Mouse (Mus musculus): ENCODE measurements around the gene Ufl1. TPM values are rescaled to one million over a fixed set of nuclear protein-coding genes. Genes with fewer than 3 reads are reported as not detected.
A peak's percentile ranks its signal among the peaks of the same experiment; 100 is the strongest.
"Not testable (repeated sequence)": the region's sequence is repeated elsewhere in the genome, so short reads cannot be mapped to it uniquely, and the experiment has no call there.

Gene Ufl1
- 47.6 and 50.1 TPM in 2 replicates for polyA plus RNA-seq (2014; fragmentation: Nextera tagmentation; extraction: Ambion mirVana)

- WGBS: 0% methylated on average over 30 of the region's 30 CpGs
- ATAC-seq (ENCODE audit: insufficient number of reproducible peaks, insufficient read depth, low FRiP score, low read depth): peak; percentile 98
Observed at GRCm38 (mm10) chr4:25281671-25282038, at the start of gene Ufl1. Gene Ufl1 (minus strand): TSS chr4:25281821.

GRCm38 (mm10) chr4:25325684-25326220 lies 44.1 kb upstream of the Ufl1 start:
- Histone ChIP-seq H3K36me3 (ENCODE audit: control insufficient read depth, insufficient read depth, low read length) (no peaks in the 10 kb centered on the region), H3K27me3 (ENCODE audit: control insufficient read depth, insufficient read depth, low read length) (no peaks in the 10 kb centered on the region), H3K4me3 (ENCODE audit: low read depth, low read length) (no peak overlapping the region), H3K27ac (ENCODE audit: low read length) (no peak overlapping the region), H3K9me3 (ENCODE audit: control insufficient read depth, low read depth, low read length) (no peaks in the 10 kb centered on the region), H3K4me2 (replicated peaks; ENCODE audit: low read depth, low read length) (no peak overlapping the region), H3K4me1 (ENCODE audit: control insufficient read depth, insufficient read depth, low read length) (no peaks in the 10 kb centered on the region), H3K9ac (replicated peaks; ENCODE audit: low read depth, low read length) (no peak overlapping the region)
- WGBS: 93% methylated on average over 3 of the region's 3 CpGs
- no peak for ATAC-seq (ENCODE audit: insufficient number of reproducible peaks, insufficient read depth, low FRiP score, low read depth)

More at GRCm38 (mm10) chr4:25281671-25282038, at the start of gene Ufl1:
- Histone ChIP-seq H3K4me2 (replicated peaks; ENCODE audit: low read depth, low read length) (peak within 1 kb of the TSS; percentile 47), H3K9me3 (ENCODE audit: control insufficient read depth, low read depth, low read length) (no peaks in the 10 kb centered on the region), H3K4me3 (ENCODE audit: low read depth, low read length) (peak within 1 kb of the TSS; percentile 57), H3K36me3 (ENCODE audit: control insufficient read depth, insufficient read depth, low read length) (peaks cover 9% of the 10 kb centered on the region), H3K27me3 (ENCODE audit: control insufficient read depth, insufficient read depth, low read length) (no peaks in the 10 kb centered on the region), H3K4me1 (ENCODE audit: control insufficient read depth, insufficient read depth, low read length) (no peaks in the 10 kb centered on the region), H3K27ac (ENCODE audit: low read length) (peak within 1 kb of the TSS; percentile 94), H3K9ac (replicated peaks; ENCODE audit: low read depth, low read length) (peak within 1 kb of the TSS; percentile 82)

GRCm38 (mm10) chr4:25322631-25323178 lies 41.1 kb upstream of the Ufl1 start:
- Histone ChIP-seq H3K27me3 (ENCODE audit: control insufficient read depth, insufficient read depth, low read length) (no peaks in the 10 kb centered on the region), H3K27ac (ENCODE audit: low read length) (no peak overlapping the region), H3K9me3 (ENCODE audit: control insufficient read depth, low read depth, low read length) (no peaks in the 10 kb centered on the region), H3K4me3 (ENCODE audit: low read depth, low read length) (no peak overlapping the region), H3K36me3 (ENCODE audit: control insufficient read depth, insufficient read depth, low read length) (no peaks in the 10 kb centered on the region), H3K9ac (replicated peaks; ENCODE audit: low read depth, low read length) (no peak overlapping the region), H3K4me1 (ENCODE audit: control insufficient read depth, insufficient read depth, low read length) (no peaks in the 10 kb centered on the region), H3K4me2 (replicated peaks; ENCODE audit: low read depth, low read length) (no peak overlapping the region)
- ATAC-seq (ENCODE audit: insufficient number of reproducible peaks, insufficient read depth, low FRiP score, low read depth): no peak
- 67% methylated on average over 2 of the region's 2 CpGs for WGBS

GRCm38 (mm10) chr4:25313767-25314166 lies 32.1 kb upstream of the Ufl1 start:
- 69% methylated on average over 3 of the region's 3 CpGs for WGBS
- H3K9ac ChIP-seq (replicated peaks; ENCODE audit: low read depth, low read length): no peak overlapping the region
- H3K9me3 ChIP-seq (ENCODE audit: control insufficient read depth, low read depth, low read length): no peaks in the 10 kb centered on the region
- no peak overlapping the region for H3K4me3 ChIP-seq (ENCODE audit: low read depth, low read length)
- no peaks in the 10 kb centered on the region for H3K4me1 ChIP-seq (ENCODE audit: control insufficient read depth, insufficient read depth, low read length)
- H3K36me3 ChIP-seq (ENCODE audit: control insufficient read depth, insufficient read depth, low read length): no peaks in the 10 kb centered on the region
- no peak overlapping the region for H3K27ac ChIP-seq (ENCODE audit: low read length)
- no peak for ATAC-seq (ENCODE audit: insufficient number of reproducible peaks, insufficient read depth, low FRiP score, low read depth)
- no peaks in the 10 kb centered on the region for H3K27me3 ChIP-seq (ENCODE audit: control insufficient read depth, insufficient read depth, low read length)
- H3K4me2 ChIP-seq (replicated peaks; ENCODE audit: low read depth, low read length): no peak overlapping the region

GRCm38 (mm10) chr4:25285002-25285401 lies 3.4 kb upstream of the Ufl1 start:
- not testable (repeated sequence) for H3K27me3 ChIP-seq (ENCODE audit: control insufficient read depth, insufficient read depth, low read length); H3K27ac ChIP-seq (ENCODE audit: low read length); H3K36me3 ChIP-seq (ENCODE audit: control insufficient read depth, insufficient read depth, low read length); H3K9ac ChIP-seq (replicated peaks; ENCODE audit: low read depth, low read length); H3K4me2 ChIP-seq (replicated peaks; ENCODE audit: low read depth, low read length); ATAC-seq (ENCODE audit: insufficient number of reproducible peaks, insufficient read depth, low FRiP score, low read depth); H3K4me3 ChIP-seq (ENCODE audit: low read depth, low read length); H3K4me1 ChIP-seq (ENCODE audit: control insufficient read depth, insufficient read depth, low read length); H3K9me3 ChIP-seq (ENCODE audit: control insufficient read depth, low read depth, low read length)
- WGBS: 82% methylated on average over 1 of the region's 1 CpGs

- peak overlapping the region; percentile 57 for H3K4me3 ChIP-seq (ENCODE audit: low read depth, low read length)
- H3K4me1 ChIP-seq (ENCODE audit: control insufficient read depth, insufficient read depth, low read length): no peaks in the 10 kb centered on the region
- peak overlapping the region; percentile 82 for H3K9ac ChIP-seq (replicated peaks; ENCODE audit: low read depth, low read length)
- H3K9me3 ChIP-seq (ENCODE audit: control insufficient read depth, low read depth, low read length): no peaks in the 10 kb centered on the region
- peak overlapping the region; percentile 94 for H3K27ac ChIP-seq (ENCODE audit: low read length)
- WGBS: 1% methylated on average over 32 of the region's 32 CpGs
- peak; percentile 90 for ATAC-seq (ENCODE audit: insufficient number of reproducible peaks, insufficient read depth, low FRiP score, low read depth)
- peak overlapping the region; percentile 47 for H3K4me2 ChIP-seq (replicated peaks; ENCODE audit: low read depth, low read length)
- H3K36me3 ChIP-seq (ENCODE audit: control insufficient read depth, insufficient read depth, low read length): peaks cover 10% of the 10 kb centered on the region
- H3K27me3 ChIP-seq (ENCODE audit: control insufficient read depth, insufficient read depth, low read length): no peaks in the 10 kb centered on the region
Observed at GRCm38 (mm10) chr4:25280938-25281670, 517 bp downstream of the Ufl1 start.

- H3K9me3 ChIP-seq (ENCODE audit: control insufficient read depth, low read depth, low read length): no peaks in the 10 kb centered on the region
- H3K9ac ChIP-seq (replicated peaks; ENCODE audit: low read depth, low read length): no peak overlapping the region
- WGBS: 72% methylated on average over 7 of the region's 7 CpGs
- H3K27ac ChIP-seq (ENCODE audit: low read length): no peak overlapping the region
- H3K4me1 ChIP-seq (ENCODE audit: control insufficient read depth, insufficient read depth, low read length): no peaks in the 10 kb centered on the region
- H3K4me3 ChIP-seq (ENCODE audit: low read depth, low read length): no peak overlapping the region
- H3K36me3 ChIP-seq (ENCODE audit: control insufficient read depth, insufficient read depth, low read length): peaks cover 66% of the 10 kb centered on the region
- no peak overlapping the region for H3K4me2 ChIP-seq (replicated peaks; ENCODE audit: low read depth, low read length)
- H3K27me3 ChIP-seq (ENCODE audit: control insufficient read depth, insufficient read depth, low read length): no peaks in the 10 kb centered on the region
- ATAC-seq (ENCODE audit: insufficient number of reproducible peaks, insufficient read depth, low FRiP score, low read depth): no peak
Observed at GRCm38 (mm10) chr4:25272861-25273627, 8.6 kb downstream of the Ufl1 start.

GRCm38 (mm10) chr4:25271926-25272325 lies 9.7 kb downstream of the Ufl1 start:
- 91% methylated on average over 1 of the region's 1 CpGs for whole genome bisulfite sequencing
- H3K27ac ChIP-seq (ENCODE audit: low read length): no peak overlapping the region
- no peaks in the 10 kb centered on the region for H3K27me3 ChIP-seq (ENCODE audit: control insufficient read depth, insufficient read depth, low read length)
- no peak overlapping the region for H3K4me3 ChIP-seq (ENCODE audit: low read depth, low read length)
- H3K4me1 ChIP-seq (ENCODE audit: control insufficient read depth, insufficient read depth, low read length): no peaks in the 10 kb centered on the region
- H3K9ac ChIP-seq (replicated peaks; ENCODE audit: low read depth, low read length): no peak overlapping the region
- no peak for ATAC-seq (ENCODE audit: insufficient number of reproducible peaks, insufficient read depth, low FRiP score, low read depth)
- H3K36me3 ChIP-seq (ENCODE audit: control insufficient read depth, insufficient read depth, low read length): peaks cover 63% of the 10 kb centered on the region
- no peaks in the 10 kb centered on the region for H3K9me3 ChIP-seq (ENCODE audit: control insufficient read depth, low read depth, low read length)
- no peak overlapping the region for H3K4me2 ChIP-seq (replicated peaks; ENCODE audit: low read depth, low read length)
